Mouse (Mus musculus): ENCODE results near the gene Zmat5.

DNA sequence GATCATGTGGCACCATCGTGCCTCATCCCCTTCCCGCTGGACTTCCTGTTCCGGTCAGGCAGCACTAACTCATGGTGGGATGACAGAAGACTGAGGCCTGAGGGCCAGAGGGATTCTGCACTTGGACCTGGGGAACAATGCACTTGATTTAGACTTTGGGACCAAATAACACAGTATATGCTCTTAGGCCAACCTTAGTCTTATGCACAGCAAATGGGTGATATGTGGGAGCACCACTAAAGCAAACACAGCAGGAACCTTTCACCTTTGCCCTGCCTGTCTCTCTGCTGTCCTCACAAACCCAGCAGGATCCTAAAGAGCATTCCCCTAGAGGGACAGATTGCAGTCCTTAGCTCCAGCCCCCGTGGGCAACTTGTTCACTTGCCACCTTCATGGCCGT, 36.3 kb downstream of the Zmat5 start:
- TF ChIP-seq POLR2A (IDR thresholded peaks at IDR 0.05; ENCODE audit: borderline replicate concordance, extremely low read depth, low read depth, low read length) (no peak), CTCF (IDR thresholded peaks at IDR 0.05; ENCODE audit: insufficient read depth, low read length) (no peak)
